Mouse (Mus musculus) neural tube, embryonic 14.5 days (tissue): ENCODE results near the gene Ffar4. TPM values are rescaled to one million over a fixed set of nuclear protein-coding genes. Genes with fewer than 3 reads are reported as not detected.

Experiments used
- ATAC-seq: fragments of 200-750 bp; cut with Nextera tagmentation; 2 replicates; pipeline ENCODE4 v1.8.0; 2017; ENCODE audit warnings: low read depth, mild to moderate bottlenecking, moderate TSS enrichment, moderate library complexity
- H3K27ac ChIP-seq: fragments of 300-500 bp; sonication (generic); 2 replicates; pipeline ENCODE4 v1.5.1; 2014; ENCODE audit warnings: low read depth, mild to moderate bottlenecking, control low read depth, low read length, moderate library complexity, mixed read lengths
- H3K27me3 ChIP-seq: fragments of 300-500 bp; sonication (generic); 2 replicates; pipeline ENCODE4 v1.6.1; 2014; ENCODE audit warnings: low read length; ENCODE audit not compliant: control insufficient read depth, insufficient read depth
- H3K36me3 ChIP-seq: fragments of 300-500 bp; sonication (generic); 2 replicates; pipeline ENCODE4 v1.6.1; 2014; ENCODE audit warnings: low read length, mixed read lengths; ENCODE audit not compliant: control insufficient read depth, insufficient read depth
- H3K4me1 ChIP-seq: fragments of 300-500 bp; sonication (generic); 2 replicates; pipeline ENCODE4 v1.6.1; 2014; ENCODE audit warnings: low read length; ENCODE audit not compliant: control insufficient read depth, insufficient read depth
- H3K4me2 ChIP-seq: fragments of 300-500 bp; sonication (generic); 2 replicates; pipeline ENCODE4 v1.6.1; 2014; ENCODE audit warnings: mild to moderate bottlenecking, low read depth, low read length, control low read depth
- H3K4me3 ChIP-seq: fragments of 300-500 bp; sonication (generic); 2 replicates; pipeline ENCODE4 v1.5.1; 2014; ENCODE audit warnings: low read depth, low read length, control low read depth, mixed read lengths
- H3K9ac ChIP-seq: fragments of 300-500 bp; sonication (generic); replicated peaks from 2 replicates; pipeline ENCODE4 v1.6.1; 2014; ENCODE audit warnings: low read depth, mild to moderate bottlenecking, control low read depth, low read length, mixed read lengths
- H3K9me3 ChIP-seq: fragments of 300-500 bp; sonication (generic); 2 replicates; pipeline ENCODE4 v1.6.1; 2016; ENCODE audit warnings: low read length; ENCODE audit not compliant: control insufficient read depth
- WGBS: fragments of 180-500 bp; shearing (Covaris S2); extraction: QIAGEN DNeasy Blood & Tissue Kit; methylation state at CpG from one replicate; pipeline ENCODE4 v1.1.7; 2014; 5-methylcytosine and 5-hydroxymethylcytosine counted together
- polyA plus RNA-seq: library from polyadenylated mRNA; unstranded; fragments of >200 nt; fragmentation: Nextera tagmentation; extraction: Ambion mirVana; gene quantifications from 2 replicates; pipeline ENCODE4 v1.2.1, GENCODE M21; 2014

Gene Ffar4
- polyA plus RNA-seq, 1 experiment from 2014 or later = 0.43 TPM

DNA sequence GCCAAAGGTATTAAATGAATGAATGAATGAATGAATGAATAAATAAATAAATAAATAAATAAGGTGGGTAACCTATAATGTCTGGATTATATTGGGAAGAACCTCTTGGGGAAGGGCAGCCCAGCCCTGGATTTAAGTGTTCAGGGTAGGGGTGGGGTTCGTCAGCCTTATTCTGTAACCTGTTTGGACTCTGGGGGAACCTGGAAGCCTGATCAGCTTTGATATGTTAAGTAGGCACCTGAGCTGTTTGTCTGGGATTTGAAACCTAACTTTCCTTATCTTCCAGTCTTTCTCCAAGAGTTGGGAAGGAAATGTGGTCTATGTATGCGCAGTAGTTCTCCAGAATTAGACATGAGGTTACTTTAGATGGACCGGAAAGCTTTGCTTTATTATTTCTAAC is 33.7 kb upstream of the Ffar4 start:
- H3K4me2 ChIP-seq = no peak overlapping the region
- H3K36me3 ChIP-seq = no peaks in the 10 kb centered on the region
- 87% methylated on average over 3 of the region's 3 CpGs for WGBS
- H3K27ac ChIP-seq = no peak overlapping the region
- no peak overlapping the region for H3K9ac ChIP-seq
- no peak overlapping the region for H3K4me3 ChIP-seq
- H3K4me1 ChIP-seq = no peaks in the 10 kb centered on the region
- no peaks in the 10 kb centered on the region for H3K9me3 ChIP-seq
- no peak for ATAC-seq
- H3K27me3 ChIP-seq = no peaks in the 10 kb centered on the region

DNA sequence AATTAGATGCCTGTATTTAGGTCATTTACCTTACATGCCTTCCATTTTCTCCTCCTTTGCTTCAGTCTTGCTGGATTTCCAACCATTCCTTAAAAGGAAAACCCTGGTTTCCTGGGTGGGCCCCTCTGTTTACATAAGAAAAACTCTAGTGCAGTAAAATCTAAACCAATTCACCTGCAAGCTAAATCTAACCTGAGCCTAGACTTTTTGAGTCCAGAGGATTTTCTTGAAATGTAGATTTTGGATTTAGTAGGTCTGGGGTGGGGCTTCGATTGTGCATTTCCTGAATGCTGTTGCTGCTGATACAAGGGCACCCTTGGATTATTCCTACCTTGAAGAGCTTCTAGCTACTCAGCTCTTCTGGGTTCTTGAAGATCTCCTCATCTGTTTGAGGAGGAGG is 32.8 kb upstream of the Ffar4 start:
- H3K27me3 ChIP-seq = no peaks in the 10 kb centered on the region
- H3K4me2 ChIP-seq = no peak overlapping the region
- no peaks in the 10 kb centered on the region for H3K9me3 ChIP-seq
- no peak overlapping the region for H3K27ac ChIP-seq
- no peaks in the 10 kb centered on the region for H3K36me3 ChIP-seq
- no peak for ATAC-seq
- H3K4me1 ChIP-seq = no peaks in the 10 kb centered on the region
- no peak overlapping the region for H3K9ac ChIP-seq
- no peak overlapping the region for H3K4me3 ChIP-seq
- WGBS = 97% methylated on average over 1 of the region's 1 CpGs

DNA sequence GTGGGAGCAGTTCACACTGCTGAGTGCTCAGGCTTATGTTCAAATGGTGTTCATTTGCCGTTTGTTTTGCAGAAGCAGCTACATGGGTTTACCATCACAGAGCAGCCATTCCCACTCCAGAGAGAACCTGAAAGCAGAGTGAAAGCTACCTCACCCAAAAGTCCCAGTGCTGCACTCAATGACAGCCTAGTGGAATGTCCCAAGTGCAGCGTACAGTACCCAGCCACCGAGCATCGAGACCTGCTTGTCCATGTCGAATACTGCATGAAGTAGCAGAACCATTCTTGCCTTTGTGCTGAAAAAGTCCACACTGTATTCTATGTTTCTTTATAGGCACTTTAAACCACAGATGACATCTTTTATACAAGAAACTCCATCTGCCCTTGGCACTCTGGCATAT is 23.6 kb upstream of the Ffar4 start:
- Histone ChIP-seq H3K36me3 (no peaks in the 10 kb centered on the region), H3K4me3 (no peak overlapping the region), H3K27me3 (no peaks in the 10 kb centered on the region), H3K9me3 (no peaks in the 10 kb centered on the region), H3K4me2 (no peak overlapping the region), H3K4me1 (no peaks in the 10 kb centered on the region), H3K9ac (no peak overlapping the region), H3K27ac (no peak overlapping the region)
- WGBS = 91% methylated on average over 5 of the region's 5 CpGs
- ATAC-seq = no peak

DNA sequence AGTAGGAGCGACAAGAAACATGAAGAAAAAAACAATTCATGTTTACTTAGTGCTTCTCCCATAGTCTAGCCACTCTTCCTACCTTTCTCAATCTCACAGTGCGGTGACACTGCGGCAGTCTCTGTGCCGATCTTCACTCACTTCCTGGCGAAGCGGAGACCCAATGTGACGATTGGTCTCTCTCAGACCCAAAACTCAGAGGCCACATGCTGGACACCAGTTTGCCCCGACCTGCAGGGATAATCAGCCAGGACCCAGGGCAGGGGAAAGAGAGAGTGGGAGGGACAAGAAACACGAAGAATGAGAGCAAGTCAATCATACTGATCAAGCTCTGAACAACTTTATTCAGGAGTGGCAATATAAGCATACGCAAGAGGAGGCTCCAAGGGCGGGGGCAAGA is 21.8 kb upstream of the Ffar4 start:
- H3K4me1 ChIP-seq = no peaks in the 10 kb centered on the region
- ATAC-seq = no peak
- H3K36me3 ChIP-seq = no peaks in the 10 kb centered on the region
- no peak overlapping the region for H3K4me2 ChIP-seq
- no peak overlapping the region for H3K4me3 ChIP-seq
- WGBS = 83% methylated on average over 11 of the region's 11 CpGs
- no peak overlapping the region for H3K9ac ChIP-seq
- H3K27ac ChIP-seq = no peak overlapping the region
- no peaks in the 10 kb centered on the region for H3K9me3 ChIP-seq
- H3K27me3 ChIP-seq = no peaks in the 10 kb centered on the region

DNA sequence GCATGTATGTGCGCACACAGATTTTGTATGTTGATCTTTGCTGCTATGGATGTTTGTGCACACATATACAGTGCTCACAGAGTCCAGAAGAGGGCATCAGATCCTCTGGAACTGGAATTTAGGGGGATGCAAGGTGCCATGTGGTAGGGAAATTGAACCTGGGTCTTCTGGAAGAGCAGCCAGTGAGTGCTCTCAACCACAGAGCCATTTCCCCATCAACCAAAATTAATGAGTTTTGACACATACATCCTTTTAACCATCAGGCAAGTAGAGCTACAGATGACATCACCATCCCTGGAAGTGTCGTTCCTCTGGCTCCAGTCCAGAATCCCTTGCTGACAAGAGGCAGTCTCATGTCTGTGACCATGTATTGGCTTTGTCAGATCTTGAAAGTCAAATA is 20.6 kb upstream of the Ffar4 start:
- Histone ChIP-seq H3K9ac (no peak overlapping the region), H3K4me2 (no peak overlapping the region), H3K9me3 (no peaks in the 10 kb centered on the region), H3K36me3 (no peaks in the 10 kb centered on the region), H3K4me3 (no peak overlapping the region), H3K27me3 (no peaks in the 10 kb centered on the region), H3K27ac (no peak overlapping the region), H3K4me1 (no peaks in the 10 kb centered on the region)
- WGBS = 76% methylated on average over 2 of the region's 2 CpGs
- ATAC-seq = peak; percentile 66; the same call in 1 of the 2 replicates

DNA sequence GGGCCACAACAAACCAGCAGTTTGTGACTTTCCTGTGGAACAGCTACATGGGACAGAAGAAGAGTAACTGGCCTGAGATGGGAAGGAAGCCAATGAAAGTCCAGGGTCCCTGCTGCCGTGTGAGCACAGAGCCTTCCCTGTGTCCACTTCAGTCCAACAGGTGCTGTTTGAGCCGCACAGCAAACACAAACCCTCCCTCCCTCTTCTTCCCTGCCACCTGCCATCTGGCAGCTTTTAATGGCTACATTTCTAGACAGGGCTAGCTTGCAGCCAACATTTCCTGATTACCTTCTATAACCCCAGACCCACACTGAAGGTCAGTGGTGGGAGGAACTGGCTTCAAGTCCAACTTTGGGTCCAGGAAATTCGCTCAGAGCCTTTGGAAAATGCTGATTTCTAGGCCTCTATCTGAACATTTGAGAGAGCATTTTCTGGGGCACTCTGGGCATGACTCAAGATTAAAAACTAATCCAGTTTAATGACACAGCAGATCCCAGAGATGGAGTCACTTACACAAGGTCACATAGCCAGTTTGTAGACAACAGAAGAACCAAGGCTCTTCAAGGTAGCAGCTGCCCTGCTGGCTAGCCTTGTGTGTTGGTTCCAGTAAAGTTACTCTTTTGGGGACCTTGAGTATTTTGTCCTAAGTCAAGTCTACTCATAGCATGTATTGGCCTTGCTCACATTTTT is 18.9 kb upstream of the Ffar4 start:
- H3K9me3 ChIP-seq = no peaks in the 10 kb centered on the region
- 86% methylated on average over 3 of the region's 3 CpGs for WGBS
- H3K4me3 ChIP-seq = no peak overlapping the region
- no peak for ATAC-seq
- H3K4me2 ChIP-seq = no peak overlapping the region
- H3K27me3 ChIP-seq = no peaks in the 10 kb centered on the region
- no peaks in the 10 kb centered on the region for H3K36me3 ChIP-seq
- no peak overlapping the region for H3K27ac ChIP-seq
- no peaks in the 10 kb centered on the region for H3K4me1 ChIP-seq
- H3K9ac ChIP-seq = no peak overlapping the region

GRCm38 (mm10) chr19:38081361-38081760 is 15.5 kb upstream of the Ffar4 start:
- H3K4me2 ChIP-seq = no peak overlapping the region
- H3K4me1 ChIP-seq = no peaks in the 10 kb centered on the region
- H3K9me3 ChIP-seq = no peaks in the 10 kb centered on the region
- H3K27me3 ChIP-seq = no peaks in the 10 kb centered on the region
- no peak overlapping the region for H3K4me3 ChIP-seq
- no peak overlapping the region for H3K27ac ChIP-seq
- no peak for ATAC-seq
- WGBS = 72% methylated on average over 3 of the region's 3 CpGs
- H3K9ac ChIP-seq = no peak overlapping the region
- no peaks in the 10 kb centered on the region for H3K36me3 ChIP-seq

DNA sequence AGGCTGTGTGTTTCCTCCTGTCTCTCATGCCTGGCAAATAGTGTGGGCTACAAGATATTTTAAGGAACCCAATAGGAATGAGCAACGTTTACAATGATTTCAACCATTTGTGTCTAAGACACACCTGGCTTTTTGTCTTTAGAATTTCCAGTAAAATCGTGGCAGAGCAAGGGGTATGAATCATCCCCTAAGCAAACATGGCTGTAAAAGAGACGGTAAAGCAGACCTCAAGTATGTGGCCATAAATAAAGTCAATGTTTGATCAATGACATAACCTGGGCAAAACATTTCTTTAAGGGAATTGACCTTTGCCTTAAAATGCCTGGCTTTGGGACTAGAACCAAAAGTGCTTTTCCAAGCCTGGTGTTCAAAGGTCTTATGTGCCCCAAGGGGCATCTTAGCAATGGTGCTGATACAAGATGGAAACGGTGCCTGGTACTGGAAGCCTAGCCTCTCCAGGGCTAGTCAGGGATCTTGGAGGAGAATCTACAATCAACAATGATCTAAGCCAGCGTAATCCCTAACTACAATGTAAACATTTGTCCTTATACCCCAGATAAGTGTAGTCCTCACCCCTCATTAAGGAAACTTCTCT is 13.8 kb upstream of the Ffar4 start:
- Histone ChIP-seq H3K9ac (no peak overlapping the region), H3K27ac (no peak overlapping the region), H3K27me3 (no peaks in the 10 kb centered on the region), H3K4me1 (no peaks in the 10 kb centered on the region), H3K4me3 (no peak overlapping the region), H3K4me2 (no peak overlapping the region), H3K36me3 (no peaks in the 10 kb centered on the region), H3K9me3 (no peaks in the 10 kb centered on the region)
- 66% methylated on average over 5 of the region's 5 CpGs for WGBS
- ATAC-seq = no peak

GRCm38 (mm10) chr19:38085841-38086240 is 11.0 kb upstream of the Ffar4 start:
- whole genome bisulfite sequencing = 93% methylated on average over 4 of the region's 4 CpGs
- no peak for ATAC-seq
- Histone ChIP-seq H3K36me3 (no peaks in the 10 kb centered on the region), H3K9me3 (no peaks in the 10 kb centered on the region), H3K27me3 (no peaks in the 10 kb centered on the region), H3K4me2 (no peak overlapping the region), H3K4me1 (no peaks in the 10 kb centered on the region), H3K4me3 (no peak overlapping the region), H3K27ac (no peak overlapping the region), H3K9ac (no peak overlapping the region)
